Mouse (Mus musculus): ENCODE measurements around the gene Inpp1. TPM values are rescaled to one million over a fixed set of nuclear protein-coding genes. Genes with fewer than 3 reads are reported as not detected.
"Not testable (repeated sequence)": the region's sequence is repeated elsewhere in the genome, so short reads cannot be mapped to it uniquely, and the experiment has no call there.

Inpp1 gene
- 10 to 100 TPM; 23.0 to 25.8 TPM for total RNA-seq (2021)

- intact Hi-C loops (cut with DNase I): loop anchor here (1.0 to 2.0 kb wide), 3 partner anchors 28 to 169 kb away; no protein-coding TSS in a partner anchor
- peak; percentile 87 to 89 for DNase-seq
These were observed at the start of gene Inpp1 for GRCm38 (mm10) chr1:52816910-52817812. TSS of gene Inpp1 (minus strand) at chr1:52817688.

- intact Hi-C loops (cut with DNase I): no loop called here
These were observed 48.5 kb upstream of the Inpp1 start for GRCm38 (mm10) chr1:52866007-52866406.

GRCm38 (mm10) chr1:52864220-52864619 lies 46.7 kb upstream of the Inpp1 start:
- intact Hi-C loops (cut with DNase I): no loop called here
- DNase-seq: no peak

More at GRCm38 (mm10) chr1:52866007-52866406, 48.5 kb upstream of the Inpp1 start:
- DNase-seq: no peak

- no peak for DNase-seq
- intact Hi-C loops (cut with DNase I): loop anchor here (5.0 kb wide), 1 partner anchor 104 kb away; no protein-coding TSS in a partner anchor
These were observed 38.6 kb upstream of the Inpp1 start for GRCm38 (mm10) chr1:52855904-52856601.

- DNase-seq: peak; percentile 38 to 61
- intact Hi-C loops (cut with DNase I): not testable (repeated sequence)
These were observed 36.5 kb upstream of the Inpp1 start for GRCm38 (mm10) chr1:52854029-52854428.

- DNase-seq: no peak
- intact Hi-C loops (cut with DNase I): loop anchor here (10.0 kb wide), 2 partner anchors 355 to 445 kb away; partner anchors contain the start of genes Gm28778, Ormdl1 and Pms1
These were observed 31.9 kb upstream of the Inpp1 start for GRCm38 (mm10) chr1:52849422-52849821.

- DNase-seq: no peak
- intact Hi-C loops (cut with DNase I): loop anchor here (10.0 kb wide), 2 partner anchors 352 to 448 kb away; partner anchors contain the start of genes Gm28778, Ormdl1 and Pms1
These were observed 29.1 kb upstream of the Inpp1 start for GRCm38 (mm10) chr1:52846556-52846955.

GRCm38 (mm10) chr1:52844782-52845665 lies 27.5 kb upstream of the Inpp1 start, which contains the start of gene Hibch:
TSS of gene Hibch (plus strand) at chr1:52844929.
- DNase-seq: peak; percentile 99
- intact Hi-C loops (cut with DNase I): loop anchor here (1.0 to 10.0 kb wide), 3 partner anchors 28 to 450 kb away; partner anchors contain the start of genes Gm28778, Inpp1, Ormdl1 and Pms1

- peak in 1 of 2 experiments; percentile 31 for DNase-seq
- intact Hi-C loops (cut with DNase I): loop anchor here (10.0 kb wide), 2 partner anchors 350 to 450 kb away; partner anchors contain the start of genes Gm28778, Ormdl1 and Pms1
These were observed 26.9 kb upstream of the Inpp1 start for GRCm38 (mm10) chr1:52844354-52844753.

- no peak for DNase-seq
- intact Hi-C loops (cut with DNase I): no loop called here
These were observed 21.6 kb upstream of the Inpp1 start for GRCm38 (mm10) chr1:52839099-52839498.

GRCm38 (mm10) chr1:52817813-52818147 lies 292 bp upstream of the Inpp1 start:
- no peak for DNase-seq
- intact Hi-C loops (cut with DNase I): loop anchor here (1.0 to 2.0 kb wide), 3 partner anchors 28 to 169 kb away; no protein-coding TSS in a partner anchor

GRCm38 (mm10) chr1:52816232-52816891 lies 1.1 kb downstream of the Inpp1 start:
- intact Hi-C loops (cut with DNase I): loop anchor here (2.0 kb wide), 1 partner anchor 68 kb away; no protein-coding TSS in a partner anchor
- DNase-seq: peak; percentile 43 to 53

GRCm38 (mm10) chr1:52808456-52808855 lies 9.0 kb downstream of the Inpp1 start:
- intact Hi-C loops (cut with DNase I): no loop called here
- no peak for DNase-seq

GRCm38 (mm10) chr1:52805041-52805440 lies 12.4 kb downstream of the Inpp1 start:
- intact Hi-C loops (cut with DNase I): no loop called here
- DNase-seq: no peak

GRCm38 (mm10) chr1:52802406-52802975 lies 15.0 kb downstream of the Inpp1 start:
- intact Hi-C loops (cut with DNase I): no loop called here
- DNase-seq: no peak

- intact Hi-C loops (cut with DNase I): no loop called here
- DNase-seq: no peak
These were observed 15.8 kb downstream of the Inpp1 start for GRCm38 (mm10) chr1:52801651-52802050.

GRCm38 (mm10) chr1:52800340-52800740 lies 17.1 kb downstream of the Inpp1 start:
- intact Hi-C loops (cut with DNase I): no loop called here
- DNase-seq: peak; percentile 24 to 25

- DNase-seq: no peak
- intact Hi-C loops (cut with DNase I): no loop called here
These were observed 17.7 kb downstream of the Inpp1 start for GRCm38 (mm10) chr1:52799772-52800171.
